Mouse (Mus musculus): Measurements from ENCODE around the gene Gm29797. TPM values are rescaled to one million over a fixed set of nuclear protein-coding genes. Genes with fewer than 3 reads are reported as not detected.

Gene Gm29797
- polyA plus RNA-seq, 1 experiment from 2014 or later, result not detected

DNA sequence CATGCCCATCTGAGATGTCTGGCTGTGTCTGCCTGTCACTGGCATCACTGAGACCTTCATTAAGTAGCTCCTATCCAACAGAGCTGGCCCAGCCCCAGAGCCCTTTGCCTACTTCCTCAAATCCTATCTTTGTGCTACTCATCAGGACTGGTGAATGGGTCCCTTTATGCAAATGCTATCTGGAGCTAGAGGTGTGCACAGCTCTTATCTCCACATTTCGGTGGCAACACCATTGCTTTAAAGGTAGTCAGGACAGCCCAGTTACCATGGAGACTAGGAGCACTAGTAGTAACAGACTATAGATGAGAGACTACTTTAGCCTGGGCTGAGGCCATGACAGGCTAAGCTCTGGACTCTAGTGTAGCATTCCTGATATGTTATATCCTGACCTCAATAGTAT lies 27.9 kb downstream of the Gm29797 start:
- H3K36me3 ChIP-seq, result peaks cover 30% of the 10 kb centered on the region
- ATAC-seq (ENCODE audit: insufficient number of reproducible peaks, low FRiP score), result no peak
- WGBS, result 54% methylated on average over 1 of the region's 1 CpGs

DNA sequence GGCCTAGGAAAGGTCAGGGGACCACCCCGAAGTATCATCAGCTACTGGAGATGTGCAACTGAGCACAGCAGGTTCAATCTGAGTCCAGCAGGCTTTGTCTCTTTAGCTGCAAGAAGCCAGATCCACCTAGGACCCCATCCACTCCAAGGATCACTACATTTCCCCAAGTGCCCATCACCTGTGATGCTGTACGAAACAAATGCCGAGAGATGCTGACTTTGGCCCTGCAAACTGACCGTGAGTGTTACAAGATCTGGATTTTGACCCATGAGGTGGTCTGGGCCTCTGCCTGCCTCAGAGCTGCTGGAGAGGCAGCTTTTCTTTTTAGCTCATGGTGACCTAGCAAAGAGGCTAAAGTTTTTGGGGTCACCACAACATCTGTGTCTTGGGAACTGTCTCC lies 28.9 kb downstream of the Gm29797 start:
- Histone ChIP-seq H3K36me3 (peaks cover 30% of the 10 kb centered on the region), H3K27me3 (replicated peaks) (no peaks in the 10 kb centered on the region), H3K4me1 (replicated peaks) (peaks cover 17% of the 10 kb centered on the region), H3K4me2 (no peak overlapping the region), H3K9ac (no peak overlapping the region), H3K4me3 (no peak overlapping the region), H3K9me3 (replicated peaks) (no peaks in the 10 kb centered on the region), H3K27ac (ENCODE audit: poor library complexity, severe bottlenecking) (no peak overlapping the region)
- 82% methylated on average over 4 of the region's 4 CpGs for WGBS
- ATAC-seq (ENCODE audit: insufficient number of reproducible peaks, low FRiP score), result no peak

More for the DNA sequence above, 27.9 kb downstream of the Gm29797 start:
- Histone ChIP-seq H3K4me3 (no peak overlapping the region), H3K27me3 (replicated peaks) (no peaks in the 10 kb centered on the region), H3K9me3 (replicated peaks) (no peaks in the 10 kb centered on the region), H3K9ac (no peak overlapping the region), H3K27ac (ENCODE audit: poor library complexity, severe bottlenecking) (no peak overlapping the region), H3K4me1 (replicated peaks) (peaks cover 10% of the 10 kb centered on the region), H3K4me2 (no peak overlapping the region)

- ATAC-seq (ENCODE audit: insufficient number of reproducible peaks, low FRiP score), result no peak
Measured at GRCm38 (mm10) chr2:181687586-181687985, 30.8 kb downstream of the Gm29797 start.

GRCm38 (mm10) chr2:181689466-181690160 lies 32.8 kb downstream of the Gm29797 start:
- no peak overlapping the region for H3K4me3 ChIP-seq
- no peak overlapping the region for H3K9ac ChIP-seq
- peaks cover 33% of the 10 kb centered on the region for H3K4me1 ChIP-seq (replicated peaks)
- ATAC-seq (ENCODE audit: insufficient number of reproducible peaks, low FRiP score), result no peak
- 85% methylated on average over 10 of the region's 10 CpGs for WGBS
- no peak overlapping the region for H3K4me2 ChIP-seq
- no peaks in the 10 kb centered on the region for H3K27me3 ChIP-seq (replicated peaks)
- no peak overlapping the region for H3K27ac ChIP-seq (ENCODE audit: poor library complexity, severe bottlenecking)
- peaks cover 33% of the 10 kb centered on the region for H3K36me3 ChIP-seq
- no peaks in the 10 kb centered on the region for H3K9me3 ChIP-seq (replicated peaks)

More at GRCm38 (mm10) chr2:181687586-181687985, 30.8 kb downstream of the Gm29797 start:
- Histone ChIP-seq H3K9me3 (replicated peaks) (no peaks in the 10 kb centered on the region), H3K27me3 (replicated peaks) (no peaks in the 10 kb centered on the region), H3K9ac (no peak overlapping the region), H3K27ac (ENCODE audit: poor library complexity, severe bottlenecking) (no peak overlapping the region), H3K4me1 (replicated peaks) (peaks cover 26% of the 10 kb centered on the region; the same call in 1 of the 2 replicates), H3K4me2 (no peak overlapping the region), H3K4me3 (no peak overlapping the region), H3K36me3 (peaks cover 33% of the 10 kb centered on the region)
- WGBS, result 91% methylated on average over 8 of the region's 8 CpGs

DNA sequence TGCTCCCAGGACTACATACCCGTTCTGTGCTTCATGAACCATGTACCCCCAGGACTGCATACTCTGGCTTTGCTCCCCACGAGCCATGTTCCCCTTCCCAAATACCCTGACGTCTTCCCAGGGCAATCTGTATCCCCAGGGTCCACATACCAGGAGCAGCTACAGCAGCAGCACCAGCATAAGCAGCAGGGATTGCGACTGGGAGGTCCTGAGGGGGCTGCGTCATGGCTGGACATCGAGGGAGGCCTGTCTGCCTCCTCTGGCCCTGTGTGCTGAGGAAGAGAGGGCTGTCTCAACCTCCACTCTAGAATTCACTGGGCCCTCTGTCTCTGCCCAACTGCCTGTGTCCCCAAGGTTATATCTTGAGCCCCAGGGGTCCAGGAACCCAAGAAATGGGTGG lies 34.2 kb downstream of the Gm29797 start:
- WGBS, result 86% methylated on average over 6 of the region's 6 CpGs
- H3K4me3 ChIP-seq, result no peak overlapping the region

DNA sequence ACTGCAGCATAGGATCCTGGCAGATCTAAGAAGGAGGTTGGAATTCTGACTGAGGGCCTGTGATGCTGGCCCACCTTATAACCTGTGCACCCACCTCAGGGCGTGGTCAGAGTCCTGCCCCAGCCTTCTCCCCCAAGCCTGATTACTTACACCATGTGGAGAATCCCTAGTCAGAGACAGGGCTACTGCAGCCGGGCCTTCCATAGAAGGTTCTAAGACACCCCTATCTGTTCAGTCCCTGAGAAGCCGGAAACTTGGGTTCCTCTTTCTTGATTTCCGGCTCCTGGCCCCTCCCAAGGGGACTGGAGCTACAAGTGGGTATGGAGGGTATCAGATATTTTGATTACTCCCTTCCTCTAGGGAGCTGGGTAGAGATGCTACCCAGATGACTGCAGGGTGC lies 34.7 kb downstream of the Gm29797 start:
- Histone ChIP-seq H3K4me1 (replicated peaks) (peaks cover 33% of the 10 kb centered on the region), H3K4me2 (no peak overlapping the region), H3K27me3 (replicated peaks) (peaks cover 9% of the 10 kb centered on the region; the same call in 1 of the 2 replicates), H3K9ac (no peak overlapping the region), H3K9me3 (replicated peaks) (no peaks in the 10 kb centered on the region), H3K27ac (ENCODE audit: poor library complexity, severe bottlenecking) (no peak overlapping the region), H3K36me3 (peaks cover 29% of the 10 kb centered on the region), H3K4me3 (no peak overlapping the region)
- ATAC-seq (ENCODE audit: insufficient number of reproducible peaks, low FRiP score), result no peak
- 75% methylated on average over 4 of the region's 4 CpGs for WGBS

More for the DNA sequence above, 34.2 kb downstream of the Gm29797 start:
- H3K9ac ChIP-seq, result no peak overlapping the region
- H3K36me3 ChIP-seq, result peaks cover 30% of the 10 kb centered on the region
- H3K27ac ChIP-seq (ENCODE audit: poor library complexity, severe bottlenecking), result no peak overlapping the region
- ATAC-seq (ENCODE audit: insufficient number of reproducible peaks, low FRiP score), result no peak
- H3K9me3 ChIP-seq (replicated peaks), result no peaks in the 10 kb centered on the region
- H3K4me2 ChIP-seq, result no peak overlapping the region
- H3K4me1 ChIP-seq (replicated peaks), result peaks cover 33% of the 10 kb centered on the region
- H3K27me3 ChIP-seq (replicated peaks), result peaks cover 4% of the 10 kb centered on the region; the same call in 1 of the 2 replicates

DNA sequence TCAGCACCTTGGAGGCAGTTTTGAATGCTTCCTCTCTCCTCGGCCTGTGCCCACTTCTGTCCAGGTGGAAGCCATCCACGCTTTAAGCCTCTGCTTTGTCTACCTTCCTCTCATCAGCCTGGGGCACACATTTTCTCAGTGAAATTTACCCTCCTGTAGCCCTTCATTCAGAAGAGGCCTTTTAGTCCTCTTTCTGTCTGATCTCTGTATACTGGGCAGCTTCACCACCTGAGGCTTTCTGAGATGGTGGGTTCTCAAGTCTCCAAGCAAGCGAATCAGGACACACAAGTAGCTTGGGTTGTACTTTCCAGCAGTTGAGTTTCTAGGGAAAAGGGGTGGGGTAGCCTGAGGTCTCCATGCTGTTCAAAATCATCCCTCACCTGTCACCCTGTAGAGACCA lies 35.5 kb downstream of the Gm29797 start:
- H3K36me3 ChIP-seq, result peaks cover 23% of the 10 kb centered on the region
- H3K4me1 ChIP-seq (replicated peaks), result peaks cover 33% of the 10 kb centered on the region
- no peak overlapping the region for H3K27ac ChIP-seq (ENCODE audit: poor library complexity, severe bottlenecking)
- H3K27me3 ChIP-seq (replicated peaks), result peaks cover 16% of the 10 kb centered on the region
- peak overlapping the region; percentile 64 for H3K4me3 ChIP-seq
- H3K4me2 ChIP-seq, result peak overlapping the region; percentile 88
- H3K9me3 ChIP-seq (replicated peaks), result no peaks in the 10 kb centered on the region
- no peak for ATAC-seq (ENCODE audit: insufficient number of reproducible peaks, low FRiP score)
- H3K9ac ChIP-seq, result no peak overlapping the region
- WGBS, result 87% methylated on average over 3 of the region's 3 CpGs

DNA sequence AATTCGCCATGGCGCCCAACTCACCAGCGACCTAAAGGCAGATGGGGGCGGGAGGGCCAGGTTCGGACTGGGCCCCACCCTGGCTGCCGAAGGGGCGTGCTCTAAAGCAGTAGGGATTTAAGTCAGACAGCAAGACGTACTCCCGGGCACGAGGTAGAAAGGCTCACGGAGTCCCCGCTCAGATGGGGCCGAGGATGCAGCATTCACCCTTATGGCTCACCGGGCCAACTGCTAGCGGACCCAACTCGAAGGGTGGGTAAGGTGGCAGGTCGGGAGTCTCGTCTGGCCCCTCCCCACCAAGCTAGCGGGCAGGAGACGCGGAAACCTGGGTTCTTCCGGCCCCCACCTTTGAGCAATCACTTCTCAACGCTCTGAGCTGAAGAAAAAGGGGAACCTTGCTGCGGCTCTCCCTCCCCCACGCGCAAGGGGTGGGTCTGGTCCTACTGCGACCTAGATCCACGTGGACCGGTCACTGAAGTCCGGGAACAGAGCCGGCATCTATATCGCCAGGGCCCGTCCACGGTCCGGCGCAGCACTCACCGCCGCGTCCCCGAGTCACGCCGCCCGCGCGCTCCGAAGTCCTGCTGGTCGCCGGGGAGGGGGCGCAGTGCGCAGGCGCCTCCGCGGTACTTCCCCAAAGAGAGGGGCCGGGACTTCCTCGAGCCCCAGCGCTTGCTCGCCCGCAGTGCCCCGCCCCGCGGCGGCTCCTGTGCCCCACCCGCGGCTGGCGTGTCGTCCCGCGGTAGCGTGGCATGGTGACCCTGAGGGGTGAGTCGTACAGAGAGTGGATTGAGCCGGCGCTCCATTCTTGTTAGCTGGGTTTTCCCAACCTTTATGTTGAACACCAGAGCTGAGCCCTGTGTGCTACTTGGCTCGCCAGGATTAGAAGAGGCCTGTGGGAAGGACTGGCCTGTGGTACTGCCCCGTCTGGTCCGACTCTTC lies 36.8 kb downstream of the Gm29797 start, which contains the start of gene Rgs19:
TSS of gene Rgs19 (minus strand) at position 639 of the 942 bp plus-strand sequence.
- Histone ChIP-seq H3K27me3 (replicated peaks) (peaks cover 21% of the 10 kb centered on the region), H3K9ac (peak within 1 kb of the TSS; percentile 81), H3K27ac (ENCODE audit: poor library complexity, severe bottlenecking) (0 out of 2 replicates have a peak within 1 kb of the TSS, but pooled peaks have one; percentile 1), H3K4me1 (replicated peaks) (peaks cover 33% of the 10 kb centered on the region), H3K36me3 (peaks cover 14% of the 10 kb centered on the region), H3K4me2 (peak within 1 kb of the TSS; percentile 88), H3K4me3 (peak within 1 kb of the TSS; percentile 64), H3K9me3 (replicated peaks) (no peaks in the 10 kb centered on the region)
- ATAC-seq (ENCODE audit: insufficient number of reproducible peaks, low FRiP score), result peak; percentile 82
- under 1% methylated on average over 73 of the region's 75 CpGs for WGBS

DNA sequence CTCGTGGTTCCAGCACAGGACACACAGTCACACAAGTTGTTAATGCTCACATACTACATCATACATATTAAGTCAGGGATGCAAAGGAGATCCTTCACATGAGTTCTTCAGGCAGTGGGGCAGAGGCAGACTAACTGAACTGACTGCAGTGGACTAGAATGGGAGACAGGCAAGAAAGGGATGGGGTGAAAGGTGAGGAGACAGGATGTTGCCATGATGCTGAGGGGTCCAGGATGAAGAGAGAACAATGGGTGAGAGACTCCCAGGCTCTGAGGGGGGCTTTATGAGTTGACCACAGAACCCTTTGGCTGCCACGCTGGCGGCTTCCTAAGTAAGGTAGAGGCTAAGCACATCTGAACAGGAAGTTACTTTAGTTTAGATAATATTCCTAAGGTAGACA lies 37.7 kb downstream of the Gm29797 start:
- no peak for ATAC-seq (ENCODE audit: insufficient number of reproducible peaks, low FRiP score)
- Histone ChIP-seq H3K27ac (ENCODE audit: poor library complexity, severe bottlenecking) (no peak overlapping the region), H3K4me2 (peak overlapping the region; percentile 88), H3K36me3 (peaks cover 4% of the 10 kb centered on the region; the same call in 1 of the 2 replicates), H3K27me3 (replicated peaks) (peaks cover 21% of the 10 kb centered on the region), H3K9me3 (replicated peaks) (no peaks in the 10 kb centered on the region), H3K4me1 (replicated peaks) (peaks cover 32% of the 10 kb centered on the region), H3K4me3 (no peak overlapping the region; the same call in 1 of the 2 replicates), H3K9ac (peak overlapping the region; percentile 81; the same call in 1 of the 2 replicates)
- WGBS, result 79% methylated on average over 3 of the region's 3 CpGs

GRCm38 (mm10) chr2:181695776-181696175 lies 38.9 kb downstream of the Gm29797 start:
- Histone ChIP-seq H3K9me3 (replicated peaks) (no peaks in the 10 kb centered on the region), H3K27ac (ENCODE audit: poor library complexity, severe bottlenecking) (no peak overlapping the region), H3K4me2 (no peak overlapping the region), H3K27me3 (replicated peaks) (peaks cover 21% of the 10 kb centered on the region), H3K4me1 (replicated peaks) (peaks cover 21% of the 10 kb centered on the region), H3K9ac (no peak overlapping the region), H3K4me3 (no peak overlapping the region), H3K36me3 (0 out of 2 replicates have a peak, but pooled peaks cover 3% of the 10 kb centered on the region)
- no peak for ATAC-seq (ENCODE audit: insufficient number of reproducible peaks, low FRiP score)
- WGBS, result 71% methylated on average over 1 of the region's 1 CpGs
